Mouse (Mus musculus) thymus, adult 2 months (tissue): Measurements from ENCODE around the gene Gm44965. TPM values are rescaled to one million over a fixed set of nuclear protein-coding genes. Genes with fewer than 3 reads are reported as not detected.

Experiments
- DNase-seq: peaks from one replicate; pipeline ENCODE4 v3.0.0; 2021
- H3K27ac ChIP-seq: fragments of 200-500 bp; 2 replicates; pipeline ENCODE4 v1.5.1; 2012; ENCODE audit warnings: low read length, control low read depth; ENCODE audit not compliant: control insufficient read depth, insufficient read depth
- H3K27me3 ChIP-seq: fragments of 200-500 bp; 2 replicates; pipeline ENCODE4 v1.6.1; 2012; ENCODE audit warnings: mild to moderate bottlenecking, low read length, moderate library complexity, mixed read lengths; ENCODE audit not compliant: control insufficient read depth, insufficient read depth
- H3K36me3 ChIP-seq: fragments of 200-500 bp; 2 replicates; pipeline ENCODE4 v1.6.1; 2012; ENCODE audit warnings: mild to moderate bottlenecking, low read length, moderate library complexity; ENCODE audit not compliant: control insufficient read depth, insufficient read depth
- H3K4me1 ChIP-seq: fragments of 200-500 bp; replicated peaks from 2 replicates; pipeline ENCODE4 v1.6.1; 2012; ENCODE audit warnings: low read length; ENCODE audit not compliant: control insufficient read depth, insufficient read depth
- H3K4me3 ChIP-seq: fragments of 200-500 bp; 2 replicates; pipeline ENCODE4 v1.5.1; 2012; ENCODE audit warnings: mild to moderate bottlenecking, low read length, control low read depth, moderate library complexity; ENCODE audit not compliant: control insufficient read depth, insufficient read depth
- CTCF ChIP-seq: fragments of 200-500 bp; IDR thresholded peaks from 2 replicates; pipeline ENCODE4 v1.5.1; 2012; ENCODE audit warnings: mild to moderate bottlenecking, control low read depth, low read length, moderate library complexity, borderline replicate concordance; ENCODE audit not compliant: control insufficient read depth, poor library complexity, insufficient read depth; ENCODE audit errors: extremely low read depth
- POLR2A ChIP-seq: fragments of 200-500 bp; IDR thresholded peaks from 2 replicates; pipeline ENCODE4 v1.6.1; 2012; ENCODE audit warnings: mild to moderate bottlenecking, low read length, control low read depth, moderate library complexity; ENCODE audit not compliant: control insufficient read depth, poor library complexity, insufficient read depth; ENCODE audit errors: extremely low read depth
- WGBS: fragments of 180-500 bp; shearing (Covaris S2); methylation state at CpG from one replicate; pipeline ENCODE4 v1.1.7; 2018; 5-methylcytosine and 5-hydroxymethylcytosine counted together
- polyA plus RNA-seq: library from polyadenylated mRNA; depleted of rRNA; stranded (reverse); fragments of >200 nt; gene quantifications from 2 replicates; pipeline ENCODE4 v1.2.3, GENCODE M21; 2012

Gm44965 gene
- polyA plus RNA-seq, 1 experiment, result not detected

DNA sequence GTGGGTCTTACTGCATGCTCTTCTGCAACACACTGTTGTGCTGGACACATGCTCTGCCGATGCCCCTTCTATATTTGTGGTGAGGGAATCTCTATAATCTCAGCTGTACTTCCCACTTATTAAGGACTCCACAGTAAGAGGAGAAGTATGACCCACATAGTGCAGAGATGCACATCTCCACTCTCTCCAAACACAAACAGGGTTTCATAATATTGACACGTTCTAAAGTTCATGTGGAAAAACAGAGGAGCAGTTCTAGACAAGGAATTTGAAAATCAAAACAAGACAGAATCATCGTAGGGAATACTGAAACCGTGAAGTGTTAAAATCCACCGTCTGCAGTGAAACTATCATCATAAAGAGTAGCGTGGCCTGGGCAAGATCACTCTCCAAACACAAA lies 1.9 kb upstream of the Gm44965 start:
- TF ChIP-seq POLR2A (no peak), CTCF (no peak)
- WGBS, result 68% methylated on average over 6 of the region's 6 CpGs
- no peak overlapping the region for H3K4me3 ChIP-seq
- no peaks in the 10 kb centered on the region for H3K27me3 ChIP-seq
- H3K4me1 ChIP-seq, result peaks cover 26% of the 10 kb centered on the region
- no peak overlapping the region for H3K27ac ChIP-seq
- no peaks in the 10 kb centered on the region for H3K36me3 ChIP-seq
- no peak for DNase-seq

- TF ChIP-seq POLR2A, result no peak; the same call in 1 of the 2 replicates
- TF ChIP-seq CTCF, result no peak
- Histone ChIP-seq H3K27me3 (no peaks in the 10 kb centered on the region), H3K27ac (no peak overlapping the region), H3K36me3 (no peaks in the 10 kb centered on the region), H3K4me1 (peaks cover 23% of the 10 kb centered on the region), H3K4me3 (peak overlapping the region; percentile 70)
- no peak for DNase-seq
- WGBS, result 1% methylated on average over 41 of the region's 41 CpGs
Observed at GRCm38 (mm10) chr6:48594043-48594738, 450 bp downstream of the Gm44965 start.

DNA sequence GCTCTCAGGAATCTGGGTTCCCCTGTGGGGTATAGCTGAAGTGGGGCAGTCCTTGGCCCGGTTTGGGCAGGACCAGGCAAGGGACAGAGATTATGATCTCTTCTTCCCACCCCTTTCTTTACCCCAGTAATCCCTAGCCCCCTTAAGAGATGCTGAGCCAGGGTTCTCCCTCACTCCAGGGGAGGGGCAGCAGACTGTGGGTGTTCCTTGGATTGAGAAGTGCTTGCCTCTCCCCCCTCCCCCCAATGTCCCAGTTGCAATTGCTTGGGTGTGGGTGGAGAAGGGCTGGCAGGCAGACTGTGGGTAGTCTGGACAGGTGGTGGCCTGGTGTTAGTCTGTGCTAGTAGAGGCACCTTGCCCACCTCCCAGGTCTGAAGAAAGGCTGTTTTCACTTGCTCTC lies 1.5 kb downstream of the Gm44965 start:
- H3K4me3 ChIP-seq, result no peak overlapping the region
- H3K27me3 ChIP-seq, result no peaks in the 10 kb centered on the region
- H3K27ac ChIP-seq, result no peak overlapping the region
- DNase-seq, result no peak
- 39% methylated on average over 1 of the region's 1 CpGs for WGBS
- no peaks in the 10 kb centered on the region for H3K36me3 ChIP-seq
- H3K4me1 ChIP-seq, result peaks cover 19% of the 10 kb centered on the region
- TF ChIP-seq POLR2A (no peak), CTCF (no peak)

GRCm38 (mm10) chr6:48596545-48597232 lies 2.9 kb downstream of the Gm44965 start:
- Histone ChIP-seq H3K36me3 (no peaks in the 10 kb centered on the region), H3K4me1 (peaks cover 21% of the 10 kb centered on the region), H3K27me3 (no peaks in the 10 kb centered on the region), H3K27ac (no peak overlapping the region), H3K4me3 (no peak overlapping the region)
- DNase-seq, result no peak
- 97% methylated on average over 45 of the region's 45 CpGs for WGBS
- TF ChIP-seq CTCF (no peak), POLR2A (no peak)

GRCm38 (mm10) chr6:48597233-48597625 lies 3.5 kb downstream of the Gm44965 start:
- Histone ChIP-seq H3K4me3 (no peak overlapping the region), H3K27ac (no peak overlapping the region), H3K4me1 (peaks cover 22% of the 10 kb centered on the region), H3K36me3 (no peaks in the 10 kb centered on the region), H3K27me3 (no peaks in the 10 kb centered on the region)
- WGBS, result 98% methylated on average over 27 of the region's 27 CpGs
- TF ChIP-seq POLR2A (no peak), CTCF (no peak)
- no peak for DNase-seq

DNA sequence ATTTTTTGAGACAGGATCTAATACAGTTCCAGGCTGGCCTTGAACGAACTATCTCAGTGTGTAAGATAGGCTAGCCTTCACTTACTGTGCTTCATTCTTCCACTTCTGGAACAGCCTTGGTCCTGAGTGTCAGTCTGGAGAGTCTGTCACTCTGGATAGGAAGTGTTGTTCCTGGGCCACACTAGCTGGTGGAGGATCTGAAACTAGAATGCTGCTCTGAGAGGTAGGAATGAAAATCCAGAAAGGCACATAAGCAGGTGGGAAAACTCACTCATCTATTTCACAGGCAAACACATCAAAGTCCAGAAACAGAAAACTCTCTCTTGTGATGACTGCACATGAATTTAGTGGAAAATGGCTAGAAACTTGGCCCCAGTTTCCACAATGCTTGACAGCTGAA lies 6.9 kb downstream of the Gm44965 start:
- no peaks in the 10 kb centered on the region for H3K27me3 ChIP-seq
- H3K4me1 ChIP-seq, result peaks cover 7% of the 10 kb centered on the region
- WGBS, result 98% methylated on average over 1 of the region's 1 CpGs
- TF ChIP-seq CTCF, result no peak
- TF ChIP-seq POLR2A, result no peak
- H3K4me3 ChIP-seq, result no peak overlapping the region
- no peak overlapping the region for H3K27ac ChIP-seq
- no peaks in the 10 kb centered on the region for H3K36me3 ChIP-seq
- no peak for DNase-seq
